Mouse (Mus musculus): ENCODE measurements around the gene Sucla2. TPM values are rescaled to one million over a fixed set of nuclear protein-coding genes. Genes with fewer than 3 reads are reported as not detected.

Gene Sucla2
- polyA plus RNA-seq (2014; fragmentation: Nextera tagmentation; extraction: Ambion mirVana), result 110 and 115 TPM in 2 replicates

- 0 out of 2 replicates have a peak within 1 kb of the TSS, but pooled peaks have one; percentile 15 for H3K9ac ChIP-seq (replicated peaks; ENCODE audit: low read depth, low read length)
- no peaks in the 10 kb centered on the region for H3K36me3 ChIP-seq (ENCODE audit: control insufficient read depth, insufficient read depth, low read length)
- peak within 1 kb of the TSS; percentile 33 for H3K4me2 ChIP-seq (replicated peaks; ENCODE audit: low read depth, low read length)
- WGBS, result under 1% methylated on average over 34 of the region's 41 CpGs
- ATAC-seq (ENCODE audit: insufficient number of reproducible peaks, insufficient read depth, low FRiP score, low read depth), result peak; percentile 99
- no peaks in the 10 kb centered on the region for H3K9me3 ChIP-seq (ENCODE audit: control insufficient read depth, low read depth, low read length)
- H3K27ac ChIP-seq (ENCODE audit: low read length), result peak within 1 kb of the TSS; percentile 87
- H3K4me1 ChIP-seq (ENCODE audit: control insufficient read depth, insufficient read depth, low read length), result no peaks in the 10 kb centered on the region
- H3K27me3 ChIP-seq (ENCODE audit: control insufficient read depth, insufficient read depth, low read length), result no peaks in the 10 kb centered on the region
- H3K4me3 ChIP-seq (ENCODE audit: low read depth, low read length), result peak within 1 kb of the TSS; percentile 41
Measured at GRCm38 (mm10) chr14:73524766-73525448, at the start of gene Sucla2. TSS of gene Sucla2 (plus strand) at chr14:73525319.

GRCm38 (mm10) chr14:73475506-73475905 is 49.6 kb upstream of the Sucla2 start:
- no peak for ATAC-seq (ENCODE audit: insufficient number of reproducible peaks, insufficient read depth, low FRiP score, low read depth)
- no peaks in the 10 kb centered on the region for H3K36me3 ChIP-seq (ENCODE audit: control insufficient read depth, insufficient read depth, low read length)
- H3K27me3 ChIP-seq (ENCODE audit: control insufficient read depth, insufficient read depth, low read length), result no peaks in the 10 kb centered on the region
- no peaks in the 10 kb centered on the region for H3K9me3 ChIP-seq (ENCODE audit: control insufficient read depth, low read depth, low read length)
- H3K4me3 ChIP-seq (ENCODE audit: low read depth, low read length), result no peak overlapping the region
- H3K9ac ChIP-seq (replicated peaks; ENCODE audit: low read depth, low read length), result no peak overlapping the region
- 77% methylated on average over 7 of the region's 7 CpGs for WGBS
- no peak overlapping the region for H3K4me2 ChIP-seq (replicated peaks; ENCODE audit: low read depth, low read length)
- H3K27ac ChIP-seq (ENCODE audit: low read length), result no peak overlapping the region
- peaks cover 2% of the 10 kb centered on the region; the same call in 1 of the 2 replicates for H3K4me1 ChIP-seq (ENCODE audit: control insufficient read depth, insufficient read depth, low read length)

- ATAC-seq (ENCODE audit: insufficient number of reproducible peaks, insufficient read depth, low FRiP score, low read depth), result no peak
- H3K9ac ChIP-seq (replicated peaks; ENCODE audit: low read depth, low read length), result no peak overlapping the region
- H3K27me3 ChIP-seq (ENCODE audit: control insufficient read depth, insufficient read depth, low read length), result no peaks in the 10 kb centered on the region
- 73% methylated on average over 8 of the region's 8 CpGs for WGBS
- no peak overlapping the region for H3K4me2 ChIP-seq (replicated peaks; ENCODE audit: low read depth, low read length)
- H3K9me3 ChIP-seq (ENCODE audit: control insufficient read depth, low read depth, low read length), result no peaks in the 10 kb centered on the region
- H3K36me3 ChIP-seq (ENCODE audit: control insufficient read depth, insufficient read depth, low read length), result no peaks in the 10 kb centered on the region
- peaks cover 2% of the 10 kb centered on the region; the same call in 1 of the 2 replicates for H3K4me1 ChIP-seq (ENCODE audit: control insufficient read depth, insufficient read depth, low read length)
- no peak overlapping the region for H3K27ac ChIP-seq (ENCODE audit: low read length)
- no peak overlapping the region for H3K4me3 ChIP-seq (ENCODE audit: low read depth, low read length)
Measured at GRCm38 (mm10) chr14:73476361-73476934, 48.7 kb upstream of the Sucla2 start.

- Histone ChIP-seq H3K36me3 (ENCODE audit: control insufficient read depth, insufficient read depth, low read length) (no peaks in the 10 kb centered on the region), H3K4me2 (replicated peaks; ENCODE audit: low read depth, low read length) (no peak overlapping the region), H3K4me3 (ENCODE audit: low read depth, low read length) (no peak overlapping the region), H3K27ac (ENCODE audit: low read length) (no peak overlapping the region), H3K9me3 (ENCODE audit: control insufficient read depth, low read depth, low read length) (no peaks in the 10 kb centered on the region), H3K4me1 (ENCODE audit: control insufficient read depth, insufficient read depth, low read length) (peaks cover 2% of the 10 kb centered on the region; the same call in 1 of the 2 replicates), H3K9ac (replicated peaks; ENCODE audit: low read depth, low read length) (no peak overlapping the region), H3K27me3 (ENCODE audit: control insufficient read depth, insufficient read depth, low read length) (no peaks in the 10 kb centered on the region)
- ATAC-seq (ENCODE audit: insufficient number of reproducible peaks, insufficient read depth, low FRiP score, low read depth), result no peak
- WGBS, result 91% methylated on average over 10 of the region's 10 CpGs
Measured at GRCm38 (mm10) chr14:73477077-73477476, 48.0 kb upstream of the Sucla2 start.

- no peaks in the 10 kb centered on the region for H3K36me3 ChIP-seq (ENCODE audit: control insufficient read depth, insufficient read depth, low read length)
- no peak overlapping the region for H3K4me2 ChIP-seq (replicated peaks; ENCODE audit: low read depth, low read length)
- no peaks in the 10 kb centered on the region for H3K27me3 ChIP-seq (ENCODE audit: control insufficient read depth, insufficient read depth, low read length)
- no peak overlapping the region for H3K27ac ChIP-seq (ENCODE audit: low read length)
- H3K4me3 ChIP-seq (ENCODE audit: low read depth, low read length), result no peak overlapping the region
- no peaks in the 10 kb centered on the region for H3K9me3 ChIP-seq (ENCODE audit: control insufficient read depth, low read depth, low read length)
- 70% methylated on average over 3 of the region's 3 CpGs for WGBS
- H3K9ac ChIP-seq (replicated peaks; ENCODE audit: low read depth, low read length), result no peak overlapping the region
- no peak for ATAC-seq (ENCODE audit: insufficient number of reproducible peaks, insufficient read depth, low FRiP score, low read depth)
- H3K4me1 ChIP-seq (ENCODE audit: control insufficient read depth, insufficient read depth, low read length), result peaks cover 2% of the 10 kb centered on the region; the same call in 1 of the 2 replicates
Measured at GRCm38 (mm10) chr14:73478321-73478720, 46.8 kb upstream of the Sucla2 start.

GRCm38 (mm10) chr14:73479771-73480170 is 45.3 kb upstream of the Sucla2 start:
- Histone ChIP-seq H3K9me3 (ENCODE audit: control insufficient read depth, low read depth, low read length) (no peaks in the 10 kb centered on the region), H3K27me3 (ENCODE audit: control insufficient read depth, insufficient read depth, low read length) (no peaks in the 10 kb centered on the region), H3K4me3 (ENCODE audit: low read depth, low read length) (no peak overlapping the region), H3K36me3 (ENCODE audit: control insufficient read depth, insufficient read depth, low read length) (no peaks in the 10 kb centered on the region), H3K4me2 (replicated peaks; ENCODE audit: low read depth, low read length) (no peak overlapping the region), H3K9ac (replicated peaks; ENCODE audit: low read depth, low read length) (no peak overlapping the region), H3K4me1 (ENCODE audit: control insufficient read depth, insufficient read depth, low read length) (no peaks in the 10 kb centered on the region), H3K27ac (ENCODE audit: low read length) (no peak overlapping the region)
- ATAC-seq (ENCODE audit: insufficient number of reproducible peaks, insufficient read depth, low FRiP score, low read depth), result no peak
- WGBS, result 71% methylated on average over 1 of the region's 1 CpGs

- Histone ChIP-seq H3K9me3 (ENCODE audit: control insufficient read depth, low read depth, low read length) (no peaks in the 10 kb centered on the region), H3K4me1 (ENCODE audit: control insufficient read depth, insufficient read depth, low read length) (no peaks in the 10 kb centered on the region), H3K36me3 (ENCODE audit: control insufficient read depth, insufficient read depth, low read length) (no peaks in the 10 kb centered on the region), H3K4me3 (ENCODE audit: low read depth, low read length) (no peak overlapping the region), H3K27ac (ENCODE audit: low read length) (no peak overlapping the region), H3K4me2 (replicated peaks; ENCODE audit: low read depth, low read length) (no peak overlapping the region), H3K27me3 (ENCODE audit: control insufficient read depth, insufficient read depth, low read length) (no peaks in the 10 kb centered on the region), H3K9ac (replicated peaks; ENCODE audit: low read depth, low read length) (no peak overlapping the region)
- ATAC-seq (ENCODE audit: insufficient number of reproducible peaks, insufficient read depth, low FRiP score, low read depth), result no peak
- 67% methylated on average over 5 of the region's 5 CpGs for WGBS
Measured at GRCm38 (mm10) chr14:73483516-73484229, 41.4 kb upstream of the Sucla2 start.

GRCm38 (mm10) chr14:73484366-73485110 is 40.6 kb upstream of the Sucla2 start:
- WGBS, result 74% methylated on average over 3 of the region's 3 CpGs
- Histone ChIP-seq H3K27ac (ENCODE audit: low read length) (no peak overlapping the region), H3K4me2 (replicated peaks; ENCODE audit: low read depth, low read length) (no peak overlapping the region), H3K27me3 (ENCODE audit: control insufficient read depth, insufficient read depth, low read length) (no peaks in the 10 kb centered on the region), H3K9me3 (ENCODE audit: control insufficient read depth, low read depth, low read length) (no peaks in the 10 kb centered on the region), H3K36me3 (ENCODE audit: control insufficient read depth, insufficient read depth, low read length) (no peaks in the 10 kb centered on the region), H3K4me3 (ENCODE audit: low read depth, low read length) (no peak overlapping the region), H3K4me1 (ENCODE audit: control insufficient read depth, insufficient read depth, low read length) (no peaks in the 10 kb centered on the region), H3K9ac (replicated peaks; ENCODE audit: low read depth, low read length) (no peak overlapping the region)
- no peak for ATAC-seq (ENCODE audit: insufficient number of reproducible peaks, insufficient read depth, low FRiP score, low read depth)
